Comparison of ENCODE assay signal across 8 mouse cellular contexts in genomic region chr1:134513876-134514590, GRCm38 (mm10). TPM values are rescaled to one million over a fixed set of nuclear protein-coding genes. Genes with fewer than 3 reads are reported as not detected.
DNase-seq lines count a peak whose midpoint lies in the region; ATAC-seq lines count a peak whose summit lies in the region.
"Had no signal": no experiment of that assay in that cellular context is flagged by ENCODE, and none has a peak within 500 bp of the region (broad histone marks: within the 10 kb centered on the region; RNA-seq: fewer than 3 reads in every experiment).

No protein-coding gene starts in this region.

- H3K27me3 ChIP-seq in embryonic facial prominence, embryonic 11.5 days (ENCODE audit: control insufficient read depth, insufficient read depth, low read length), result peaks cover 5% of the 10 kb centered on the region
- H3K27me3 ChIP-seq in forebrain, embryonic 13.5 days, result peaks cover 37% of the 10 kb centered on the region
- peaks cover 38% of the 10 kb centered on the region for H3K27me3 ChIP-seq in limb, embryonic 12.5 days
- H3K27me3 ChIP-seq in midbrain, embryonic 13.5 days, result peaks cover 40% of the 10 kb centered on the region

- H3K4me1 ChIP-seq in embryonic facial prominence, embryonic 11.5 days (ENCODE audit: control insufficient read depth, insufficient read depth, low read length), result peaks cover 4% of the 10 kb centered on the region
- H3K4me1 ChIP-seq in forebrain, embryonic 13.5 days, result peaks cover 25% of the 10 kb centered on the region
- H3K4me1 ChIP-seq in limb, embryonic 12.5 days (replicated peaks), result peaks cover 31% of the 10 kb centered on the region
- peaks cover 28% of the 10 kb centered on the region for H3K4me1 ChIP-seq in midbrain, embryonic 13.5 days (replicated peaks)

- H3K9me3 ChIP-seq in embryonic facial prominence, embryonic 11.5 days (replicated peaks; ENCODE audit: control insufficient read depth, low read length), result no peaks in the 10 kb centered on the region
- H3K9me3 ChIP-seq in forebrain, embryonic 13.5 days (replicated peaks), result no peaks in the 10 kb centered on the region
- no peaks in the 10 kb centered on the region for H3K9me3 ChIP-seq in limb, embryonic 12.5 days
- no peaks in the 10 kb centered on the region for H3K9me3 ChIP-seq in midbrain, embryonic 13.5 days

- H3K36me3 ChIP-seq in embryonic facial prominence, embryonic 11.5 days (replicated peaks; ENCODE audit: control insufficient read depth, insufficient read depth, low read depth, low read length), result no peaks in the 10 kb centered on the region
- H3K36me3 ChIP-seq in forebrain, embryonic 13.5 days (ENCODE audit: poor library complexity, severe bottlenecking), result no peaks in the 10 kb centered on the region
- peaks cover 6% of the 10 kb centered on the region; the same call in 1 of the 2 replicates for H3K36me3 ChIP-seq in limb, embryonic 12.5 days
- peaks cover 6% of the 10 kb centered on the region for H3K36me3 ChIP-seq in midbrain, embryonic 13.5 days

- H3K9ac ChIP-seq in embryonic facial prominence, embryonic 11.5 days (replicated peaks; ENCODE audit: low read length), result peak overlapping the region; percentile 54
- peak overlapping the region; percentile 12; the same call in 1 of the 2 replicates for H3K9ac ChIP-seq in forebrain, embryonic 13.5 days
- 0 out of 2 replicates have a peak overlapping the region, but pooled peaks have one; percentile 51 for H3K9ac ChIP-seq in limb, embryonic 12.5 days (replicated peaks)
- no peak overlapping the region for H3K9ac ChIP-seq in midbrain, embryonic 13.5 days (replicated peaks)

- H3K4me3 ChIP-seq in embryonic facial prominence, embryonic 11.5 days (ENCODE audit: low read depth, low read length), result peak overlapping the region; percentile 42; the same call in 1 of the 2 replicates
- H3K4me3 ChIP-seq in forebrain, embryonic 13.5 days, result peak overlapping the region; percentile 38; the same call in 1 of the 2 replicates
- H3K4me3 ChIP-seq in limb, embryonic 12.5 days (replicated peaks), result peak overlapping the region; percentile 44
- peak overlapping the region; percentile 36; the same call in 1 of the 2 replicates for H3K4me3 ChIP-seq in midbrain, embryonic 13.5 days (replicated peaks)
- H3K4me3 ChIP-seq: myocyte had no signal

- DNase-seq in embryonic facial prominence, embryonic 11.5 days (ENCODE audit: low spot score), result no peak
- no peak for DNase-seq in MN1 (ENCODE audit: low spot score)
- no peak for DNase-seq in gastrocnemius, postnatal 25 days

- 43% methylated on average over 16 of the region's 16 CpGs for WGBS in embryonic facial prominence, embryonic 11.5 days
- 38% methylated on average over 16 of the region's 16 CpGs for WGBS in forebrain, embryonic 13.5 days
- 46% methylated on average over 16 of the region's 16 CpGs for WGBS in limb, embryonic 12.5 days
- 42% methylated on average over 16 of the region's 16 CpGs for WGBS in midbrain, embryonic 13.5 days

- no peak overlapping the region for H3K27ac ChIP-seq in embryonic facial prominence, embryonic 11.5 days (replicated peaks; ENCODE audit: low read depth, low read length)
- no peak overlapping the region for H3K27ac ChIP-seq in forebrain, embryonic 13.5 days
- H3K27ac ChIP-seq in limb, embryonic 12.5 days, result no peak overlapping the region
- no peak overlapping the region for H3K27ac ChIP-seq in midbrain, embryonic 13.5 days

- ATAC-seq in embryonic facial prominence, embryonic 11.5 days (replicated peaks; ENCODE audit: insufficient number of reproducible peaks, low FRiP score, low TSS enrichment, low read depth), result no peak
- ATAC-seq in forebrain, embryonic 13.5 days, result no peak
- no peak for ATAC-seq in limb, embryonic 12.5 days (ENCODE audit: insufficient number of reproducible peaks, insufficient read depth, low FRiP score, low TSS enrichment, low read depth)
- ATAC-seq in midbrain, embryonic 13.5 days, result no peak
- no peak for ATAC-seq in erythroid progenitor cell, adult 5-6 weeks (replicated peaks; ENCODE audit: low FRiP score, poor library complexity, severe bottlenecking)

- H3K4me2 ChIP-seq in embryonic facial prominence, embryonic 11.5 days (ENCODE audit: low read depth, low read length), result peak overlapping the region; percentile 83
- peak overlapping the region; percentile 70 for H3K4me2 ChIP-seq in forebrain, embryonic 13.5 days
- peak overlapping the region; percentile 78 for H3K4me2 ChIP-seq in limb, embryonic 12.5 days
- peak overlapping the region; percentile 65 for H3K4me2 ChIP-seq in midbrain, embryonic 13.5 days (replicated peaks)

RNA-seq across cellular contexts. Expression of gene Rabif, which starts 19.6 kb away (rescaled TPM):
- polyA plus RNA-seq in embryonic facial prominence, embryonic 11.5 days (2014; fragmentation: Nextera tagmentation; extraction: Ambion mirVana), result 43.7 and 47.8 TPM in 2 replicates
- 45.4 and 46.2 TPM in 2 replicates for polyA plus RNA-seq in forebrain, embryonic 13.5 days (2015; fragmentation: Nextera tagmentation; extraction: Ambion mirVana)
- polyA plus RNA-seq in limb, embryonic 12.5 days (2016; fragmentation: Nextera tagmentation; extraction: Ambion mirVana), result 32.6 and 34.1 TPM in 2 replicates
- polyA plus RNA-seq in midbrain, embryonic 13.5 days (2015; fragmentation: Nextera tagmentation; extraction: Ambion mirVana), result 54.9 and 59.4 TPM in 2 replicates
- total RNA-seq in erythroid progenitor cell, adult 5-6 weeks (2015; ENCODE audit: low replicate concordance), result 15.5 and 18.4 TPM in 2 replicates
- total RNA-seq in erythroid progenitor cell, adult 5-6 weeks (2017; ENCODE audit: low replicate concordance), result 3.6 and 11.7 TPM in 2 replicates
- total RNA-seq in gastrocnemius, postnatal 25 days (2021), result 1 to 10 TPM; 5.7 to 6.6 TPM

RNA-seq across cellular contexts. Expression of gene Mgat4e, which starts 35.4 kb away (rescaled TPM):
- polyA plus RNA-seq in embryonic facial prominence, embryonic 11.5 days (2014; fragmentation: Nextera tagmentation; extraction: Ambion mirVana), result not detected in 2 replicates
- polyA plus RNA-seq in forebrain, embryonic 13.5 days (2015; fragmentation: Nextera tagmentation; extraction: Ambion mirVana), result not detected in 2 replicates
- polyA plus RNA-seq in limb, embryonic 12.5 days (2016; fragmentation: Nextera tagmentation; extraction: Ambion mirVana), result not detected in 2 replicates
- not detected in 2 replicates for polyA plus RNA-seq in midbrain, embryonic 13.5 days (2015; fragmentation: Nextera tagmentation; extraction: Ambion mirVana)
- total RNA-seq in erythroid progenitor cell, adult 5-6 weeks (2015; ENCODE audit: low replicate concordance), result not detected in 2 replicates
- total RNA-seq in erythroid progenitor cell, adult 5-6 weeks (2017; ENCODE audit: low replicate concordance), result not detected in 2 replicates
- not detected for total RNA-seq in gastrocnemius, postnatal 25 days (2021)
- polyA plus RNA-seq: myocyte had no signal

RNA-seq across cellular contexts. Expression of gene Kdm5b, which starts 45.9 kb away (rescaled TPM):
- polyA plus RNA-seq in embryonic facial prominence, embryonic 11.5 days (2014; fragmentation: Nextera tagmentation; extraction: Ambion mirVana), result 83.6 and 84.0 TPM in 2 replicates
- polyA plus RNA-seq in forebrain, embryonic 13.5 days (2015; fragmentation: Nextera tagmentation; extraction: Ambion mirVana), result 95.4 and 96.5 TPM in 2 replicates
- polyA plus RNA-seq in limb, embryonic 12.5 days (2016; fragmentation: Nextera tagmentation; extraction: Ambion mirVana), result 105 and 111 TPM in 2 replicates
- 110 and 111 TPM in 2 replicates for polyA plus RNA-seq in midbrain, embryonic 13.5 days (2015; fragmentation: Nextera tagmentation; extraction: Ambion mirVana)
- total RNA-seq in erythroid progenitor cell, adult 5-6 weeks (2015; ENCODE audit: low replicate concordance), result 5.4 and 20.1 TPM in 2 replicates
- total RNA-seq in erythroid progenitor cell, adult 5-6 weeks (2017; ENCODE audit: low replicate concordance), result 2.2 and 4.1 TPM in 2 replicates
- total RNA-seq in gastrocnemius, postnatal 25 days (2021), result 10 to 100 TPM; 11.3 to 11.7 TPM

RNA-seq across cellular contexts. Expression of gene Klhl12, which starts 58.7 kb away (rescaled TPM):
- 33.8 and 35.3 TPM in 2 replicates for polyA plus RNA-seq in embryonic facial prominence, embryonic 11.5 days (2014; fragmentation: Nextera tagmentation; extraction: Ambion mirVana)
- polyA plus RNA-seq in forebrain, embryonic 13.5 days (2015; fragmentation: Nextera tagmentation; extraction: Ambion mirVana), result 34.5 and 37.0 TPM in 2 replicates
- polyA plus RNA-seq in limb, embryonic 12.5 days (2016; fragmentation: Nextera tagmentation; extraction: Ambion mirVana), result 35.0 and 37.8 TPM in 2 replicates
- 32.1 and 32.3 TPM in 2 replicates for polyA plus RNA-seq in midbrain, embryonic 13.5 days (2015; fragmentation: Nextera tagmentation; extraction: Ambion mirVana)
- 134 TPM in 2 replicates for total RNA-seq in erythroid progenitor cell, adult 5-6 weeks (2015; ENCODE audit: low replicate concordance)
- total RNA-seq in erythroid progenitor cell, adult 5-6 weeks (2017; ENCODE audit: low replicate concordance), result 126 and 208 TPM in 2 replicates
- 10 to 100 TPM; 13.4 to 15.1 TPM for total RNA-seq in gastrocnemius, postnatal 25 days (2021)
